Mouse (Mus musculus) MEL (cell line): ENCODE results near the gene Nsun2. TPM values are rescaled to one million over a fixed set of nuclear protein-coding genes. Genes with fewer than 3 reads are reported as not detected.

Experiments used
- DNase-seq: peaks from one replicate; pipeline ENCODE4 v3.0.0; 2011; ENCODE audit warnings: low read depth, low spot score
- H3K27ac ChIP-seq: 2 replicates; pipeline ENCODE4 v1.5.1; 2012; ENCODE audit warnings: low read depth, mild to moderate bottlenecking, control low read depth, low read length, moderate library complexity; ENCODE audit not compliant: control insufficient read depth
- H3K27me3 ChIP-seq, 2 experiments: fragments of 150-350 bp in 1 of 2; sonication (generic) in 1 of 2; 2 replicates each; pipeline ENCODE4 v1.6.1; 2012; ENCODE audit warnings: low read length in 2 of 2, mild to moderate bottlenecking in 2 of 2, improper control_type of control experiment in 1 of 2, moderate library complexity in 1 of 2; ENCODE audit not compliant: insufficient read depth in 2 of 2, control insufficient read depth in 1 of 2
- H3K36me3 ChIP-seq, 2 experiments: 2 replicates each; pipeline ENCODE4 v1.6.1; 2012 to 2014; ENCODE audit warnings: low read length in 2 of 2, improper control_type of control experiment in 1 of 2, inconsistent platforms in 1 of 2, mild to moderate bottlenecking in 1 of 2; ENCODE audit not compliant: insufficient read depth in 2 of 2, control insufficient read depth in 1 of 2
- H3K4me1 ChIP-seq, 2 experiments: fragments of 150-350 bp in 1 of 2; sonication (generic) in 1 of 2; 2 replicates each; pipeline ENCODE4 v1.6.1; 2012; ENCODE audit warnings: low read length in 2 of 2, improper control_type of control experiment in 1 of 2, mild to moderate bottlenecking in 1 of 2; ENCODE audit not compliant: insufficient read depth in 2 of 2, control insufficient read depth in 1 of 2
- H3K4me3 ChIP-seq, 2 experiments: fragments of 150-350 bp in 1 of 2; sonication (generic) in 1 of 2; 2 replicates each; pipeline ENCODE4 v1.5.1; 2012; ENCODE audit warnings: low read depth in 2 of 2, low read length in 2 of 2, mild to moderate bottlenecking in 2 of 2, moderate library complexity in 2 of 2, control low read depth in 1 of 2, improper control_type of control experiment in 1 of 2; ENCODE audit not compliant: control insufficient read depth in 1 of 2, insufficient read depth in 1 of 2
- H3K79me2 ChIP-seq: 2 replicates; pipeline ENCODE4 v1.6.1; 2012; ENCODE audit warnings: mild to moderate bottlenecking, low read length, moderate library complexity; ENCODE audit not compliant: control insufficient read depth, poor library complexity, insufficient read depth
- H3K9ac ChIP-seq: 2 replicates; pipeline ENCODE4 v1.6.1; 2012; ENCODE audit warnings: low read depth, mild to moderate bottlenecking, control low read depth, low read length, moderate library complexity; ENCODE audit not compliant: control insufficient read depth, poor library complexity, severe bottlenecking
- H3K9me3 ChIP-seq: fragments of 150-350 bp; sonication (generic); replicated peaks from 2 replicates; pipeline ENCODE4 v1.6.1; 2012; ENCODE audit warnings: mild to moderate bottlenecking, low read length, improper control_type of control experiment, moderate library complexity; ENCODE audit not compliant: insufficient read depth
- E2F4 ChIP-seq: IDR thresholded peaks from 2 replicates; pipeline ENCODE4 v1.6.1; 2011; ENCODE audit warnings: low read depth, low read length, improper control_type of control experiment, borderline replicate concordance
- ELF1 ChIP-seq: IDR thresholded peaks from 2 replicates; pipeline ENCODE4 v1.6.1; 2014; ENCODE audit warnings: low read depth, mild to moderate bottlenecking, inconsistent platforms, low read length, improper control_type of control experiment, moderate library complexity
- EP300 ChIP-seq, 2 experiments: IDR thresholded peaks; 2 replicates each; pipeline ENCODE4 v1.6.1; 2011; ENCODE audit warnings: improper control_type of control experiment in 2 of 2, low read length in 2 of 2, low read depth in 1 of 2, mild to moderate bottlenecking in 1 of 2
- ETS1 ChIP-seq: IDR thresholded peaks from 2 replicates; pipeline ENCODE4 v1.6.1; 2012; ENCODE audit warnings: low read depth, mild to moderate bottlenecking, inconsistent platforms, low read length, improper control_type of control experiment, moderate library complexity
- GATA1 ChIP-seq: IDR thresholded peaks from 2 replicates; pipeline ENCODE4 v1.6.1; 2011; ENCODE audit warnings: low read depth, low read length, improper control_type of control experiment
- HCFC1 ChIP-seq: IDR thresholded peaks from 2 replicates; pipeline ENCODE4 v1.6.1; 2012; ENCODE audit warnings: low read depth, mild to moderate bottlenecking, inconsistent platforms, low read length, improper control_type of control experiment, moderate library complexity
- JUND ChIP-seq: IDR thresholded peaks from 2 replicates; pipeline ENCODE4 v1.6.1; 2011; ENCODE audit warnings: low read depth, mild to moderate bottlenecking, improper control_type of control experiment, low read length
- MAX ChIP-seq: IDR thresholded peaks from 2 replicates; pipeline ENCODE4 v1.6.1; 2011; ENCODE audit warnings: low read length, improper control_type of control experiment
- MAZ ChIP-seq: IDR thresholded peaks from 2 replicates; pipeline ENCODE4 v1.6.1; 2012; ENCODE audit warnings: low read depth, mild to moderate bottlenecking, inconsistent platforms, low read length, improper control_type of control experiment
- MXI1 ChIP-seq: IDR thresholded peaks from 2 replicates; pipeline ENCODE4 v1.6.1; 2011; ENCODE audit warnings: mild to moderate bottlenecking, low read depth, low read length, improper control_type of control experiment
- NELFE ChIP-seq: IDR thresholded peaks from 2 replicates; pipeline ENCODE4 v1.6.1; 2011; ENCODE audit warnings: low read depth, low read length, improper control_type of control experiment
- NRF1 ChIP-seq: IDR thresholded peaks from 2 replicates; pipeline ENCODE4 v1.6.1; 2014; ENCODE audit warnings: low read depth, mild to moderate bottlenecking, inconsistent platforms, low read length, improper control_type of control experiment, moderate library complexity; ENCODE audit not compliant: poor library complexity, insufficient read depth, severe bottlenecking
- POLR2AphosphoS5 ChIP-seq: IDR thresholded peaks from 2 replicates; pipeline ENCODE4 v1.6.1; 2012; ENCODE audit warnings: low read depth, borderline replicate concordance, mild to moderate bottlenecking, inconsistent platforms, low read length, moderate library complexity, mixed read lengths
- RAD21 ChIP-seq: IDR thresholded peaks from 2 replicates; pipeline ENCODE4 v1.6.1; 2011; ENCODE audit warnings: mild to moderate bottlenecking, low read depth, low read length, improper control_type of control experiment
- SIN3A ChIP-seq: IDR thresholded peaks from 2 replicates; pipeline ENCODE4 v1.6.1; 2012; ENCODE audit warnings: low read length, improper control_type of control experiment, inconsistent platforms
- TAL1 ChIP-seq: IDR thresholded peaks from 2 replicates; pipeline ENCODE4 v1.6.1; 2012; ENCODE audit warnings: mild to moderate bottlenecking, inconsistent platforms, low read length, moderate library complexity, mixed read lengths
- UBTF ChIP-seq: IDR thresholded peaks from 2 replicates; pipeline ENCODE4 v1.6.1; 2012; ENCODE audit warnings: low read depth, mild to moderate bottlenecking, inconsistent platforms, low read length, improper control_type of control experiment, moderate library complexity, borderline replicate concordance; ENCODE audit not compliant: insufficient read depth
- USF2 ChIP-seq, 2 experiments: IDR thresholded peaks; 2 replicates each; pipeline ENCODE4 v1.6.1; 2011 to 2012; ENCODE audit warnings: improper control_type of control experiment in 2 of 2, low read length in 2 of 2, borderline replicate concordance in 1 of 2, inconsistent platforms in 1 of 2, low read depth in 1 of 2, mild to moderate bottlenecking in 1 of 2; ENCODE audit not compliant: insufficient read depth in 1 of 2
- ZMIZ1 ChIP-seq: IDR thresholded peaks from 2 replicates; pipeline ENCODE4 v1.6.1; 2012; ENCODE audit warnings: low read depth, mild to moderate bottlenecking, inconsistent platforms, low read length, improper control_type of control experiment, moderate library complexity
- ZNF384 ChIP-seq: IDR thresholded peaks from 2 replicates; pipeline ENCODE4 v1.6.1; 2012; ENCODE audit warnings: low read depth, mild to moderate bottlenecking, inconsistent platforms, low read length, improper control_type of control experiment
- polyA plus RNA-seq, 2 experiments: library from polyadenylated mRNA; stranded (reverse) in 1 of 2; unstranded in 1 of 2; fragments of >175 nt in 1 of 2; fragments of >200 nt in 1 of 2; gene quantifications; 2 replicates each; pipeline versions ENCODE4 v1.2.1 to v1.2.4; 2012; ENCODE audit warnings: low replicate concordance in 2 of 2, low read depth in 1 of 2; ENCODE audit not compliant: insufficient read length in 2 of 2, insufficient read depth in 1 of 2, missing spikeins in 1 of 2
- total RNA-seq: library from RNA; depleted of rRNA; stranded (reverse); fragments of 300-350 nt; gene quantifications from 2 replicates; pipeline ENCODE4 v1.2.3, GENCODE M21; 2012

Nsun2 gene
- total and polyA plus RNA-seq, 3 experiments: 277 to 303 (median 302) TPM

DNA sequence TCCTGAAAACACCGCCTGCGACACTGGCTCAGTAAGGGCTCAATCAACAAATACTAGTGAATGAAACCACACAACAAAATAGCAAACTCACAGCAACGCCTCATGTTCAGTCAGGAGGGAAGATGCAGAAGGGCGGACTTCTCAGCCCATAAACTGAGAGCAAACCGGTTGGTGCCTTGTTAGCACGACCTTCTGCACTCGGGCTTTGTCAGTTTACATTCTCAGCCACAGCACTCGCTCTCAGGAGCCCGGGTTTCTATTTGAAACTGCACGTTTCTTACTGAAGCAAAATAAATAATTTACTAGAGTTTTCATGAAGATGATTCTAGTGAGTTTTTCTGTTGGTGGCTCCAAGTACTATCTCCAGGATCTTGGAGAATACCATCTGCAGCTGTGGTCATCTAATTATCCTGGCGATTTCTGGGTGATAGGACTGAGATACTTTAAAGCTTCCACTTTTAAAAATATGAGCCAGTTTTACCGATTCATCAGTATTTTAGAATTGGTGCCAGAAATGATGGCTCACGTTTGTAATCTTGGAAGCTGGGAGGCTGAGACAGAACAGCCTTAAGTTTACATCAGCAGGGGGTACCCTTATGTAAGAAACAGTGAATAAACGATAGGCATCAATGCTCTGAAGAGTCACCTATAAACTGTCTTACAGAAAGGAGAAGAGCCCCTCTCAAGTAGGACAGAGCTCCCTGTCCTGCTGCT lies 9.9 kb upstream of the Nsun2 start:
- H3K27me3 ChIP-seq: no peaks in the 10 kb centered on the region
- H3K79me2 ChIP-seq: peaks cover 88% of the 10 kb centered on the region
- H3K9me3 ChIP-seq: no peaks in the 10 kb centered on the region
- no peak overlapping the region for H3K4me3 ChIP-seq
- no peak overlapping the region for H3K9ac ChIP-seq
- H3K4me1 ChIP-seq: peaks cover 0 to 7% of the 10 kb centered on the region in 2 experiments; a peak in 2 of 4 replicates
- TF ChIP-seq POLR2AphosphoS5: no peak
- no peak for TF ChIP-seq RAD21
- TF ChIP-seq ZMIZ1: no peak
- TF ChIP-seq ETS1: no peak
- TF ChIP-seq TAL1: no peak
- no peak for TF ChIP-seq GATA1
- TF ChIP-seq EP300 (IDR thresholded peaks at IDR 0.05; ENCODE audit: low read depth in 1 of 2, low read length in 2 of 2): no peak
- TF ChIP-seq, all 39 proteins: peak for 0
- Histone ChIP-seq H3K36me3 (no peaks in the 10 kb centered on the region), H3K27ac (no peak overlapping the region)
- no peak for DNase-seq

- no peaks in the 10 kb centered on the region for H3K27me3 ChIP-seq
- H3K4me3 ChIP-seq: no peak overlapping the region
- peaks cover 0 to 9% of the 10 kb centered on the region in 2 experiments; a peak in 2 of 4 replicates for H3K4me1 ChIP-seq
- H3K36me3 ChIP-seq: no peaks in the 10 kb centered on the region; a peak in 1 of 4 replicates
- no peaks in the 10 kb centered on the region for H3K9me3 ChIP-seq
- no peak for TF ChIP-seq E2F4
- TF ChIP-seq JUND: no peak
- no peak for TF ChIP-seq POLR2AphosphoS5
- TF ChIP-seq SIN3A: no peak
- no peak for TF ChIP-seq HCFC1
- TF ChIP-seq ELF1: no peak
- TF ChIP-seq USF2 (IDR thresholded peaks at IDR 0.05; ENCODE audit: borderline replicate concordance in 1 of 2, insufficient read depth in 1 of 2, low read depth in 1 of 2, low read length in 2 of 2): no peak
- no peak for TF ChIP-seq MAX
- no peak for TF ChIP-seq UBTF
- TF ChIP-seq NRF1: no peak
- TF ChIP-seq MAZ: no peak
- no peak for TF ChIP-seq ZNF384
- no peak for TF ChIP-seq MXI1
- TF ChIP-seq NELFE: no peak
- no peak for TF ChIP-seq EP300 (IDR thresholded peaks at IDR 0.05; ENCODE audit: low read depth in 1 of 2, low read length in 2 of 2)
- TF ChIP-seq ETS1: no peak
- H3K27ac ChIP-seq: no peak overlapping the region
- H3K9ac ChIP-seq: no peak overlapping the region
- peaks cover 88% of the 10 kb centered on the region for H3K79me2 ChIP-seq
- no peak for DNase-seq
These were observed 9.4 kb upstream of the Nsun2 start for GRCm38 (mm10) chr13:69524158-69524530.
